Mouse (Mus musculus): ENCODE measurements around the gene Tenm3. TPM values are rescaled to one million over a fixed set of nuclear protein-coding genes. Genes with fewer than 3 reads are reported as not detected.
A peak's percentile ranks its signal among the peaks of the same experiment; 100 is the strongest.

Gene Tenm3
- polyA plus RNA-seq, 1 experiment from 2014 or later, result 7.0 TPM

- no peak overlapping the region for H3K4me2 ChIP-seq
- no peak overlapping the region for H3K4me3 ChIP-seq
- no peaks in the 10 kb centered on the region for H3K9me3 ChIP-seq
- H3K27me3 ChIP-seq (replicated peaks), result no peaks in the 10 kb centered on the region
- H3K4me1 ChIP-seq, result peaks cover 12% of the 10 kb centered on the region
- 82% methylated on average over 1 of the region's 1 CpGs for WGBS
- no peak for ATAC-seq (ENCODE audit: extremely low read depth, insufficient number of reproducible peaks, low FRiP score, low TSS enrichment)
- H3K27ac ChIP-seq (replicated peaks), result no peak overlapping the region
- H3K36me3 ChIP-seq, result no peaks in the 10 kb centered on the region
- H3K9ac ChIP-seq, result no peak overlapping the region
These were observed 184.5 kb downstream of the Tenm3 start for GRCm38 (mm10) chr8:48659226-48659625.

DNA sequence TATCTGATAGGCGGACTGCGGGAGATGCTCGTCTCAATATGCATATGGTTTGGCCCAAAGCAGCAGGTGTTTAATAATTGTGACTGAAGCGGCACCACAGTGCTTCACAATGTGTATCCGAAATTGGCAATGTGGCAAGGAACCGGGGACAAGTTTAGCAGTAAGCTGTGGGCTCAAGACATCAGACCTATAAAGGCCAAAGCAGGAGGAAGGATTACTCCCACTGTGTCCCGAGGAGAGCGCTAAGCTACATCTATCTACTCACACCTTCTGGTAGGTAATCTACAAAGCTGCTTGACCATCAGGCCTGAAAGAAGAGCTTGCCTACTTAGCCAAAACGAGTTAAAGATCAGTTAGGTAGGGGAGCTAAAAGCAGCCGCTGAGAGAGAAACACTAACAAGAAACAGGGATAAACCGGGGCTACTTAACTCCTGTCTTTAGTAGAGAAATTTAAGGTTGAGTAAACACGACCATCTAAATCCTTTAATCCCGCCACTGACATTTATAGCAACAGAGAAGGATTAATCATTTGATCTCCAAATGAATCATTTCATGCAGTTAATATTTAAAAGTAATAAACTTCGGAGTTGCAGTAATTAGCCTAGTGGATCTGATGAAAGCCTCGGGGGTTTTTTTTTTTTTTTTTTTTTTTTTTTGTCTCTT, 188.2 kb downstream of the Tenm3 start:
- Histone ChIP-seq H3K9me3 (no peaks in the 10 kb centered on the region), H3K4me2 (no peak overlapping the region), H3K4me1 (peaks cover 12% of the 10 kb centered on the region), H3K27ac (replicated peaks) (no peak overlapping the region), H3K27me3 (replicated peaks) (no peaks in the 10 kb centered on the region), H3K9ac (no peak overlapping the region), H3K4me3 (no peak overlapping the region), H3K36me3 (no peaks in the 10 kb centered on the region)
- no peak for ATAC-seq (ENCODE audit: extremely low read depth, insufficient number of reproducible peaks, low FRiP score, low TSS enrichment)
- WGBS, result 54% methylated on average over 15 of the region's 15 CpGs

DNA sequence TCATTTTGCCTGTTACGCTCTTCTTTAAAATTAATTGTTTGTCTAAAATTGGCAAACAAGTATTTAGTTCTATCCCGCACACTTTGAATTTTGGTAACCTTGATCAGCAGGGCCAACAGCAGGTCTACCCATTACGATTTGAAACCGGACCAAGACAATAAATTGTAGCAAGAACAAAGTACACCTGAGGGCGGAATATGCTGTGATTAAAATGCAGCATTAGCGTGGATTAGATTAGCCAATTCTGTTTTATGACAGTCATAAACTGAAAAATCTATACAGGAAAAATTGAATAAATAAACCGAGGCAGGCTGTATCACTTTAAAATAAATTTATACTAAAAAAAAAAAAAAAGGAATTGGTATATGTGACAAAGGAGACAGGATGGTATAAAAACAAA, 193.9 kb downstream of the Tenm3 start:
- no peaks in the 10 kb centered on the region for H3K27me3 ChIP-seq (replicated peaks)
- H3K4me1 ChIP-seq, result no peaks in the 10 kb centered on the region
- H3K36me3 ChIP-seq, result no peaks in the 10 kb centered on the region
- no peak overlapping the region for H3K4me3 ChIP-seq
- H3K9ac ChIP-seq, result no peak overlapping the region
- H3K4me2 ChIP-seq, result no peak overlapping the region
- no peak for ATAC-seq (ENCODE audit: extremely low read depth, insufficient number of reproducible peaks, low FRiP score, low TSS enrichment)
- 86% methylated on average over 7 of the region's 7 CpGs for WGBS
- H3K27ac ChIP-seq (replicated peaks), result no peak overlapping the region
- H3K9me3 ChIP-seq, result no peaks in the 10 kb centered on the region

- H3K27me3 ChIP-seq (replicated peaks), result no peaks in the 10 kb centered on the region
- no peak for ATAC-seq (ENCODE audit: extremely low read depth, insufficient number of reproducible peaks, low FRiP score, low TSS enrichment)
- H3K4me3 ChIP-seq, result no peak overlapping the region
- no peak overlapping the region for H3K27ac ChIP-seq (replicated peaks)
- H3K9me3 ChIP-seq, result no peaks in the 10 kb centered on the region
- no peaks in the 10 kb centered on the region for H3K4me1 ChIP-seq
- H3K9ac ChIP-seq, result no peak overlapping the region
- no peaks in the 10 kb centered on the region for H3K36me3 ChIP-seq
- no peak overlapping the region for H3K4me2 ChIP-seq
- 69% methylated on average over 7 of the region's 7 CpGs for whole genome bisulfite sequencing
These were observed 194.3 kb downstream of the Tenm3 start for GRCm38 (mm10) chr8:48649415-48649814.

DNA sequence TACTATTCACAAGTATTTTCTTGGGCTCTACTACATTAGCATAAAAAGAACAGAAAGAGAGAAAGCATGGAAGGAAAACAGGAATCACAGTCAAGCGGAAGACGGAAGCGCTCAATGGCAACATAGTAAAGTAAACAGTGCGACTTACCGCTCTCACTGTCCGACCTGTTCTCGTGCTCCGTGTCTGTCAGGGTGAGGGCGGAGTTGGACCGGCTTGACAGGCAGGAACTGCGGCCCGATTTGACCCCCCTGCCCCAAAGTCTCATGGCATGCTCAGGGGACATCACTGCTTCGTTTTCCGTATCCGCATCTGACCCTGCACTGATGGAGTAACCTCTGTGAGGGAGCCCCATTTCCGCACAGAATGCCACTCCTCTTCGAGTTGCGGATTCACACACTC, 197.6 kb downstream of the Tenm3 start:
- Histone ChIP-seq H3K9me3 (no peaks in the 10 kb centered on the region), H3K4me2 (peak overlapping the region; percentile 14; the same call in 1 of the 2 replicates)
- WGBS, result 74% methylated on average over 18 of the region's 18 CpGs

DNA sequence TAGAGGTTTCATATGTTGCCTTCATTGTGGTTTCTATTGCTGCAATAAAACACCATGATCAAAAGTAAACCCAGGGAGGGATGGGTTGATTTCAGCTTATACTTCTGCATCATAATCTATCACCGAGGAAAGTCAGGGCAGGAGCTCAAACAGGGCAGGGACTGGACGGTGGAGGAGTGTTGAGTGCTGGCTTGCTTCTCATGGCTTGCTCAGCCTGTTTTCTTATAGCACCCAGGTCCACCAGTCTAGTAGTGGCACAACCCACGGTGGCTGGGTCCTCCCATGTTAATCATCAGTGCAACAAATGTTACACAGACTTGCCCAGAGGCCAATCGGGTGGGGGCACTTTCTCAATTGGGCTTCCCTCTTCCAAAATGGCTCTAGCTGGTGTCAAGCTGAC, 205.6 kb downstream of the Tenm3 start:
- Histone ChIP-seq H3K27ac (replicated peaks) (no peak overlapping the region), H3K27me3 (replicated peaks) (no peaks in the 10 kb centered on the region), H3K4me3 (no peak overlapping the region), H3K9ac (no peak overlapping the region), H3K4me1 (no peaks in the 10 kb centered on the region), H3K9me3 (no peaks in the 10 kb centered on the region), H3K4me2 (no peak overlapping the region), H3K36me3 (no peaks in the 10 kb centered on the region)
- ATAC-seq (ENCODE audit: extremely low read depth, insufficient number of reproducible peaks, low FRiP score, low TSS enrichment), result no peak
- 75% methylated on average over 4 of the region's 4 CpGs for WGBS

More for the DNA sequence above, 197.6 kb downstream of the Tenm3 start:
- Histone ChIP-seq H3K27me3 (replicated peaks) (no peaks in the 10 kb centered on the region), H3K4me1 (no peaks in the 10 kb centered on the region), H3K9ac (no peak overlapping the region), H3K27ac (replicated peaks) (no peak overlapping the region), H3K36me3 (no peaks in the 10 kb centered on the region), H3K4me3 (0 out of 2 replicates have a peak overlapping the region, but pooled peaks have one; percentile 11)
- ATAC-seq (ENCODE audit: extremely low read depth, insufficient number of reproducible peaks, low FRiP score, low TSS enrichment), result no peak

GRCm38 (mm10) chr8:48636979-48637378, 206.8 kb downstream of the Tenm3 start:
- H3K9ac ChIP-seq, result no peak overlapping the region
- no peak overlapping the region for H3K4me3 ChIP-seq
- no peak overlapping the region for H3K4me2 ChIP-seq
- no peak overlapping the region for H3K27ac ChIP-seq (replicated peaks)
- WGBS, result 69% methylated on average over 5 of the region's 5 CpGs
- no peaks in the 10 kb centered on the region for H3K27me3 ChIP-seq (replicated peaks)
- no peaks in the 10 kb centered on the region for H3K36me3 ChIP-seq
- ATAC-seq (ENCODE audit: extremely low read depth, insufficient number of reproducible peaks, low FRiP score, low TSS enrichment), result no peak
- no peaks in the 10 kb centered on the region for H3K4me1 ChIP-seq
- H3K9me3 ChIP-seq, result no peaks in the 10 kb centered on the region

DNA sequence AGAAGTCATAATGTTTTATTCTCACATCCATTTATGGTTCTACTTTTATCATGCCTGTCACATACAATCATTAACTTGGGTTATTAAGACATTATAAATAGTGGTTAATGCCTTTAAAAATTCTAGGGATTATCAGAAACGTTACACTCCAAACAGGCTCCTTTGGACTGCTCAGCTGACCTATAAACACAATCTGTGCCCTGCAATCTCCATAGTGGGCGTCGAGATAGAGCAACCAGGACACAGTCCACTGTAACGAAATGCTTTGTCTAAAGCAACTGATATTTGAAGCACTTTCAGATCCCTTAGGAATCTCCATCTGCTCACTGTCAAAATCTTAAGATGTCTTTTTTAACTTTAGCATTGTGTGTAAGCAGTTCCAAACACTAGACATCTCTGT, 207.9 kb downstream of the Tenm3 start:
- no peak overlapping the region for H3K4me2 ChIP-seq

DNA sequence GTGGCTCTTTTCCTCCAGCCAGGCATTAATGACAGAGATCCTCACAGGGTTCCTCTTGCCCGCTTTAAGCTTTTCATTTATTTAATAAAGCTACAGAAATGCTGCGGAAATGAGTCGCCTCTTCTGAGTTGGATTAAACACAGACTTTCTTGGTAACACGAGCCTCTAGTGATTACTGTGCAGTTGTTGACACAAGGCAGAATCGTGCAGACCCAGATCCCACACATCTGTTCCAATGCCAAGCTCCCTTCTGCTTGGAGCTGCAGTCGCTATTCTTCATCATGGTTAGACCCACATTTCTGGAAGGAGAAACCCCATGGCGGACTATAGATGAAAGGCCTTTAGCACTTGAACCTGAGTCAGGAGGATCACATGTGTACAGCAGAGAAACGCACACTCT, 210.3 kb downstream of the Tenm3 start:
- Histone ChIP-seq H3K9ac (no peak overlapping the region), H3K4me2 (no peak overlapping the region), H3K36me3 (no peaks in the 10 kb centered on the region), H3K27me3 (replicated peaks) (no peaks in the 10 kb centered on the region), H3K4me1 (no peaks in the 10 kb centered on the region), H3K4me3 (no peak overlapping the region), H3K27ac (replicated peaks) (no peak overlapping the region), H3K9me3 (no peaks in the 10 kb centered on the region)
- no peak for ATAC-seq (ENCODE audit: extremely low read depth, insufficient number of reproducible peaks, low FRiP score, low TSS enrichment)
- WGBS, result 59% methylated on average over 8 of the region's 8 CpGs

More for the DNA sequence above, 207.9 kb downstream of the Tenm3 start:
- WGBS, result 43% methylated on average over 4 of the region's 4 CpGs
- no peaks in the 10 kb centered on the region for H3K27me3 ChIP-seq (replicated peaks)
- no peak overlapping the region for H3K4me3 ChIP-seq
- no peaks in the 10 kb centered on the region for H3K4me1 ChIP-seq
- H3K36me3 ChIP-seq, result no peaks in the 10 kb centered on the region
- no peak overlapping the region for H3K9ac ChIP-seq
- H3K27ac ChIP-seq (replicated peaks), result no peak overlapping the region
- H3K9me3 ChIP-seq, result no peaks in the 10 kb centered on the region
- no peak for ATAC-seq (ENCODE audit: extremely low read depth, insufficient number of reproducible peaks, low FRiP score, low TSS enrichment)

DNA sequence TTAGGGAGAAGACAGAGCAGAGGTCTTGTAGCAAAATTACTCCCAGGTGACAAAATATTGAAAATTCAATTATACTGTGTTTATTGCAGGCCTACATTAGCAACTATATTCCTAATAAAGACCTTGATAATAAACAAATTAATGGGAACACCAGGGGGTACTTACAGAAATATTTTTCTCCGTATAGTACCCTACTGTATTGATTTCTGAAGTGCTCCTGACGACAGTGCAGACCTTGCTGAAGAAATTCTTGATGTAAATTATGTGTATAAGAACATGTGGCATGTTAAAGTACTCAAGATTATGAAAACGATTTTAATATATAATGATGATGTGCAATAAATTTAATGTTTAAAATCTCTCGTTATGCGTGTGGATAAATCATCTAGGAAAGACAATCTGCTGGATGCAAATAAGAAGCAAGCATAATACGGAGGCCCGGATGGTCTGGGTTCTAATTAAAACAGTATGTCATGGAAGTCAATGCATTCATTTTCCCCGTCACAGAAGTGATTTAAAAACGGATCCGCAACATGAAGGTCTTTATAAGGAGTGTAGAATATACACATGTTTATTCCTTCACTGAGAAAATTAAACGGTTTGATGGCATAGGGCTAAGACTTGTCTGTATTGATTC, 221.1 kb downstream of the Tenm3 start:
- H3K9ac ChIP-seq, result no peak overlapping the region
- no peak overlapping the region for H3K27ac ChIP-seq (replicated peaks)
- H3K4me3 ChIP-seq, result no peak overlapping the region
- no peaks in the 10 kb centered on the region for H3K9me3 ChIP-seq
- no peak for ATAC-seq (ENCODE audit: extremely low read depth, insufficient number of reproducible peaks, low FRiP score, low TSS enrichment)
- WGBS, result 84% methylated on average over 11 of the region's 11 CpGs
- H3K4me2 ChIP-seq, result no peak overlapping the region
- no peaks in the 10 kb centered on the region for H3K36me3 ChIP-seq
- H3K27me3 ChIP-seq (replicated peaks), result no peaks in the 10 kb centered on the region
- H3K4me1 ChIP-seq, result no peaks in the 10 kb centered on the region

DNA sequence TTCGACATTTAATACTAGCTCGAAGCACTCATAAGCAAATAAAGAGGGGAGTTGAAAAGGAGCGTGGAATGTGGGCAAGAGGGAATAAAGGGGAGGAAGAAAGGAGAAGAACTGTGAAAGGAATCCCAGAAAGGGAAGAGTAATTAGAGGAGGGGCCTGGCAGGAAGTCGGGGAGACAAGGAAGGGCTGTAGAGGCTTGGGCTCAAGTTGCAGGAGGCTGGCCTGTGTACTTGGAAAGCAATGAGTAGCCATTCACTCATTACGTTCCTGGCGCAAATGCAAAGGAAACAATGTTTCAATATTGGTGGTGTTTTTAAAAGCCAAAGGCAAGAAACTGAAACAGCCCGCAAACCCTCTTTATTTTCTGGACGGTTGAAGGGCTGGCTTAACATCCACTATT, 228.7 kb downstream of the Tenm3 start:
- peaks cover 4% of the 10 kb centered on the region for H3K4me1 ChIP-seq
- WGBS, result 51% methylated on average over 8 of the region's 8 CpGs
- no peaks in the 10 kb centered on the region for H3K27me3 ChIP-seq (replicated peaks)
- H3K27ac ChIP-seq (replicated peaks), result no peak overlapping the region
- H3K9me3 ChIP-seq, result no peaks in the 10 kb centered on the region
- H3K4me3 ChIP-seq, result no peak overlapping the region
- no peak for ATAC-seq (ENCODE audit: extremely low read depth, insufficient number of reproducible peaks, low FRiP score, low TSS enrichment)
- no peaks in the 10 kb centered on the region for H3K36me3 ChIP-seq
- H3K9ac ChIP-seq, result no peak overlapping the region
- no peak overlapping the region for H3K4me2 ChIP-seq

DNA sequence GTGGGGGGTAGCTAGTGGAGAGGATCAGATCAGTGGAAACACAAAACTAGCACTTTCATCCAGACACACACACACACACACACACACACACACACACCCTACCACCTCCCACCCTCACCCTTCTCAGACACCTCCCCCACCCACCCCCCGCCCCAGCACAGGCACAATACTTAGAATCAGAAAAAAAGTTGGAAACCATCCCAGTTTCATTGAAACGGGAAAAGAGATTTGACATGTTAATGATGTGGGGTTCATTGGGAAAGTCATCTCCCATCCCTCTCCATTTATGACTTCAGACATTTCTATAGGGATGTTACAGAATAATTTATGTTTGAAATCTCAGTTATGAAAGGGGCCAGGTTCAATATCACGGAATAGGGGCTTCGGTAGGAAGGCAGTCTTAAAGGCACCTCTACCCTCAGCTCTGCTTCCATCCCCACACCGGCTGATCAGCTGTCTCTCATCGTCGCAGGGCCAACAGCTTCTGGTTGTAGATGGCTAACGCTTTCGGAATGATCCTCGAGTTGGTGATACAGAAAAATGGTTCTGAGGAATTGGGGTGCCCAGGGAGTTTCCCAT, 231.7 kb downstream of the Tenm3 start:
- Histone ChIP-seq H3K4me3 (no peak overlapping the region), H3K36me3 (no peaks in the 10 kb centered on the region), H3K4me2 (no peak overlapping the region), H3K4me1 (peaks cover 4% of the 10 kb centered on the region), H3K9me3 (no peaks in the 10 kb centered on the region), H3K27ac (replicated peaks) (no peak overlapping the region), H3K27me3 (replicated peaks) (no peaks in the 10 kb centered on the region), H3K9ac (no peak overlapping the region)
- ATAC-seq (ENCODE audit: extremely low read depth, insufficient number of reproducible peaks, low FRiP score, low TSS enrichment), result no peak
- 78% methylated on average over 10 of the region's 10 CpGs for WGBS
